Mouse (Mus musculus) adrenal gland, adult 18-20 months (tissue): Measurements from ENCODE around the gene Tnrc18. TPM values are rescaled to one million over a fixed set of nuclear protein-coding genes. Genes with fewer than 3 reads are reported as not detected.

ENCODE experiments used
- DNase-seq, 2 experiments: peaks; one replicate each; pipeline ENCODE4 v3.0.0; 2021 to 2022; ENCODE audit warnings: low spot score in 2 of 2
- total RNA-seq, 2 experiments: library from RNA; stranded (reverse); gene quantifications; 1 replicate in 1 of 2; 2 replicates in 1 of 2; pipeline ENCODE4 v1.2.3; 2021

Tnrc18 gene
- total RNA-seq, 2 experiments from 2014 or later, result 46.4 to 57.7 TPM

DNA sequence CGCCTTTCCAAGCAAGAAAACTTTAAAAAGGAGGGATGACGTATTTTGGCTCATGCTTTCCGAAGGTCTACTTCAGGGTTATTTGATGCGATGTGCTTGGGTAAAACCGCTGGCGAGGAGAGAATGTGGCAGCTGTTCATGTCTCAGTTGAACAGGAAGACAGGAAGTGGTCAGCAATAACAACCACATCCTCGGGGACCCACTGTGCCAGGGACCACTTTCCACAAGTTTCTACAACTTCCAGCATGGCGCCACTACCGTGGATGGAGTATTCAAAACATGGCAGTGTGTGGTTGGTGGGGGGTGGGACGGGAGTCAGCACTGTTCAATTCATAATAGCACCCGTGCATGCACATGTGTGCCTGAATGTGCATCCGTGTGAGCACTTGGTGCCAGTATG lies 87.2 kb downstream of the Tnrc18 start:
- DNase-seq, result no peak

- no peak for DNase-seq
These were observed 89.2 kb downstream of the Tnrc18 start for GRCm38 (mm10) chr5:142728301-142728700.

DNA sequence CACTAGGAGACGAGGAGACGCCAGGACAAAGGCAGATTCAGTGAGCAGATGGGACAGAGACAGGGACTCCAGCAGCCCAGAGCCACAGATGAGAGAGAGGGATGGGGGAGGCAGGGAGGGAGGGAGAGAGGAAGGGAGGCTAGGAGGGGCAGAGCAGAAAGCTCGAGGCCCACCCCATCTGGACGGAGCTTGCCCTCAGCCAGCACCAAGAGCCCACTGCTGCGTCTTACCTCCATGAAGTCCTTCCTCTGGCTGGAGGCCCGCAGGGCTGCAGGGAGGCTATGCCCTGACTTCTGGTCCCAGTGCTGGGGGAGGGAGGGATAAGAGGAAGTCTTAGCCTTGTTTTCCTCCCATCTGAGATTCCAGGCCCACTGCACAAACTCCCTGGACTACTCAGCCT lies 90.7 kb downstream of the Tnrc18 start:
- no peak for DNase-seq

- no peak for DNase-seq
These were observed 93.2 kb downstream of the Tnrc18 start for GRCm38 (mm10) chr5:142724265-142724664.

- DNase-seq, result peak; percentile 49 to 55
These were observed 93.8 kb downstream of the Tnrc18 start for GRCm38 (mm10) chr5:142723520-142724133.

GRCm38 (mm10) chr5:142719897-142720296 lies 97.6 kb downstream of the Tnrc18 start:
- DNase-seq, result no peak

- DNase-seq, result no peak
These were observed 99.0 kb downstream of the Tnrc18 start for GRCm38 (mm10) chr5:142718486-142718885.

DNA sequence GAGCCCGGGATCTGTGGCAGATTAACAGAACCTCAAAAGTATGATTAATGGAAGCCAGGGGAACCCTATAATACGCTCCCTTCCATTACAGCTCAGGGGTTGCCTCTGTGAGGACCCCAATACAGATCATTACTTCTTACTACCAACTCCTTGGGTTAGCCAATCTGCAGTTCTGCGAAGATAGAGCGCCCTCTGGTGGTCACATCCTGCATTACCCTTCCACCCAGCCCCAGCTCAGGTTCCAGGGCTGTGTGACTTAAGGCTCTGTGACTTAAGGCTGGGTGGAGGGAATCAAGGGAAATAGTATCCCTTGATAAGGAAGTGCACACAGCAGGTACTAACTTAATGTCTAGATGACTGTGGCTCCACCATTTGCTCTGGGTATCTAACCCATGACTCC lies 99.4 kb downstream of the Tnrc18 start:
- peak; percentile 88 to 89 for DNase-seq

- no peak for DNase-seq
These were observed 101.4 kb downstream of the Tnrc18 start for GRCm38 (mm10) chr5:142716056-142716455.

DNA sequence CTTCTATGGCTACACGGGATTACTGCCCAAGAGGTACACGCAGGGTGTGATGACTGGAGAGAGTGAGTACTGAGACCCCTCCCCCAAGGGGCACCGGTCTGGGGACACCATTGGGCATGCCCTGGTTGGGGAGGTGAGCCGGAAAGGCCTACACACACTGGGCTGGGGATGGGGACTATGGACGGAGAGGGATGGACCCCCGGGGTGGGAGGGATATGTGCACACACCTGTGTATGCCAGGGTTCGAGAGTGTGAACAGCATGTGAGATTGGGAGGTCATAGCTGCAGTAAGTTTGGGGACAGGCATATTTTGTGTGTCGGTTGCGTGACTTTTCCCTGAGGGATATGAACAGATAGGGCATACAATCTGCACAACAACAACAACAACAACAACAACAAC lies 102.4 kb downstream of the Tnrc18 start:
- DNase-seq, result no peak

DNA sequence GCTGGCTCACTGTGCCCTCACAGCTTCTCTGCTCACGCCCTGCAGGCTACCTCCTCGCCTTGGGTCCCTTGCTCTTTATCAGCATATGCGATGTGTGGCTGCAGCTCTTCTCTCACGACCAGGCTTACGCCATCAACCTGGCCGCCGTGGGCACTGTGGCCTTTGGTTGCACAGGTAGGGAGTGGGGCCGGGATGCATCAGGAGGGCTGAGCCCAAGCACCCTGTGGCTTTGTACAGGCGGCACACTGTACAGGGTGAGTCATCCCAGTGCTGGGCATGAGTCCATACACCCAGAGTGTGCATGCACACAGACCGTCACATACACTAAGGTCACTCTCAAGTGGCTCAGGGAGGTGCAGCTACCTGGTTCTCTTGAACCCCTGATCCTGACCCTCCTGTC lies 103.5 kb downstream of the Tnrc18 start:
- peak in 1 of 2 experiments; percentile 24 for DNase-seq

DNA sequence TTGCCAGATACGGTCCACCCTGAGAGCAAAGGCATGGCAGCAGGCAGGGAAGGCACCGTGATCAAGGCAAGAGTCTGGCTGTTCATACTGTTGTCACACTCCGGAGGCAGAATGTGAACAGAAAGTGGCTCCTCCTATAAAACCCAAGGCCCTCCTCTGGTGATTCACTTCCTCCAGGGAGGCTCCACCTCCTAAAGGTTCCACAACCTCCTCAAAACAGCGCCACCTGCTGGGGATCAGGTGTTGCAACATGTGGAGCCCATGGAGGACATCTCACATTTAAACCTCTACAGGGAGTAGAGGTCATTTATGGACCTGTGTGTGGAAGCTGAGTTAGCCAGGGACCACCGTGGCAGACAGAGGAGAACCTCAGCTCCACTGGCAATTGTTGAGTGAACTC lies 105.1 kb downstream of the Tnrc18 start:
- no peak for DNase-seq

DNA sequence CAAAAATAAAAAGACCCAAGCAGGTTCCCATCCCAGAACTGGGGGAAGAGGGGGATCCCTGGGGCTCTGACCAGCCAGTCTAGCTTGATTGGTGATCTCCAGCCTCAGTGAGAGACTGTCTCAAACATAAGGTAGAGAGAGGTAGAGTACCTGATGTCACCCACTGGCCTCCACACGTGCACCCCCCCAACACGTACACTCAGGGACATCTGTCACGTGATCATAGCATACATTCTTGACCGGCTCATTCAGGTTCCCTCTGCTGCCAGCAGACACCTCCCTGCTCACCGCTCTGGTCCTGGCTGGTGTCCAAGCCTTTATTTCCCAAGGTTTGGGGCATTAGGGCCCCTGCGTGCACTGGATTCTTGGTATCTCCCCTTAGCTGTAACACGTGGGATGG lies 108.0 kb downstream of the Tnrc18 start:
- DNase-seq, result no peak

DNA sequence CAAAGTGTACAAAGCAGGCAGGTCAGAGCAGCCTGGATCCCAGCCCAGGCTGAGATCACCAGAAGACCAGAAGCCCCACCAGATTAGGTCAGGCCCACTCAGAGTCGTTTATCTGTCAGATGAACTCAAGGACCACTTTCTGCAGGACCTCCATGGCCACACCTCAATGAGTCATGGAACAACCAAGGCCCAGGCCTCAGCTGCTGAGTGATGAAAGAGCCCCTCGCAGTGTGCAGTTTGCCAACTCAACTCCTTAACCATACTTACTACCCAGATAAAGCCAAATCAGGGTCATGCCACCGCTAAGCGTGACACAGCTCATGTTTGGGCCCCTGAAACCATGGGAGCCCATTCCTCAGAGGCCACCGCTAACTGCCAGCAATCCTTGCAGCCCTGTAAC lies 109.8 kb downstream of the Tnrc18 start:
- no peak for DNase-seq

DNA sequence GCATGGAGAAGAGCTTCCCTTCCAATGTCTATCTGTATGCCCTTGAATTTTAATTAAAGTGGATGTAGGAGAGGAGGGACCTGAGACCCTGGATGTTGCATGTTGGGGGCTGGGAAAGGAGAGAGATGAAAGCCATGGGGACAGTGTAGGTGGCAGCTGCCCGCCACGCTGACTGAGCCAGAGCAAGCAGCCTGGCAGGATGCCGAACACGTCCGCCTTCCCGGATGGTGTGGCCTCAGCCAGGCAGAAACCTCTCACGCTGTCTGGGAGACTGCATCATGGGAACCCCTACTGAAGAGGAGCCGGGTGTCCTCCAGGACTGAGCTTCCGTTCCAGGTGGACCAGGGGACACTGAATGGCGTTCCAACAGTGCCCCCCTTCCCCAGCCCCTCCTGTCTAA lies 113.9 kb downstream of the Tnrc18 start:
- DNase-seq, result no peak

- DNase-seq, result no peak
These were observed 114.8 kb downstream of the Tnrc18 start for GRCm38 (mm10) chr5:142702511-142703138.

- peak; percentile 29 to 46 for DNase-seq
These were observed 115.6 kb downstream of the Tnrc18 start for GRCm38 (mm10) chr5:142701651-142702510.

DNA sequence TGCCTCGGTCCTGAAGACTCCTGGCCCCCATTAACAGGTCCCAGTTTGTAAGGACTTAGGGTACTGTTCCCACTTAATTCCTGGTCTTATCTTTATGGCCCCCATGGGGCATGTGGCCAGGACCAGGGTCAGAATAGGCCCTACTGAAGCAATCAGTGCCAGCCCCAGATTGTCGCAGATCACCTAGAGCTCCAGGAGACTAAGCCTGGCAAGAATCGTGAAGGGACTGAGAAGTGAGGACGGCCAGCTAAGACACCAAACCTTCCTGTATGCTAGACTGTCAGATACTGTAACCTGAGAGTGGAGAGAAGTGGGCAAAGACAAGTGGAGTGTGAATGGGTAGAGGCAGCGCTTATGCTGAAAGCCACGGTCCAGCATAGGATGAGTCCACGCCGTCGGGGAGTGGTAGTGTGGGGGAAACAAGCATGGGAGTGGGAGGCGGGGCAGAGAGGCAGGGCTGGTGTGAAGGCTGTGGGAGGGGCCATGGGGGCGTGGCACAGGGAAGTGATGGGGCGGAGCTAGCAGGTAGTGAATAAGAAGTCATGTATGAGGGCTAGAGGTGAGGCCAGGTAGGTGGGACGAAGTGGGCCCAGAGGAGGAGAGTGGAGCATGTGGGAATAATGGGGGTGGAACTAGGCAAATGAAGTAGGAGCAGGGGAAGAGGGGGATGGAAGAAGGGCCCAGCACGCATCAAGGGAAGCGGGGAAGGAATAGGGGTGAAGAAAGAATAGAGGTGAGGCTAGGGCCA lies 116.4 kb downstream of the Tnrc18 start:
- DNase-seq, result no peak

- no peak for DNase-seq
These were observed 119.7 kb downstream of the Tnrc18 start for GRCm38 (mm10) chr5:142697742-142698141.

DNA sequence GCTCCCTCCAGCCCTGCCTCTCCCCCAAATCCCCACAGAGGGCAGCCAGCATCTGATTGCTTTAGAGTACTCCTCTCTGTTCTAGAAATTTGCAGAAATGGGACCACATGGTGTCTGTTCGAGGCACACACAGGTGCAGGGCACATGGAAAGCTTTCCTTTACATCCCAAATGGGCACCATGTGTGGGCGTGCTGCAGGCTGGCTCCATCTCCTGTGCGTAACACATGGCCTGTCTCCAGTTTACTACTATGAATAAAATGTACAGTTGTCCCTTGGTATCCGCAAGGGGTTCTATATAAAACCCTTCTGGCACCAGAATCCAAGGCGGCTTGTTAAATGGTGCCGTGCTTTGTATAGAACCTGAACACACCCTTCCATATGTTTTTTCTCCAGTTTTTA lies 120.6 kb downstream of the Tnrc18 start:
- DNase-seq, result no peak

- DNase-seq, result no peak
These were observed 121.2 kb downstream of the Tnrc18 start for GRCm38 (mm10) chr5:142696258-142696657.
